Mouse (Mus musculus) frontal cortex, postnatal 36 days (tissue): ENCODE measurements around the gene Steap2.
"Not testable (repeated sequence)": the region's sequence is repeated elsewhere in the genome, so short reads cannot be mapped to it uniquely, and the experiment has no call there.

Experiments used
- DNase-seq, 2 experiments: peaks; one replicate each; pipeline ENCODE4 v3.0.0; 2022; ENCODE audit warnings: low spot score in 2 of 2

Steap2 gene

GRCm38 (mm10) chr5:5693956-5694653, at the start of gene Steap2:
TSS of gene Steap2 (minus strand) at chr5:5694578.
- DNase-seq, result peak; percentile 12 to 27

- DNase-seq, result no peak
Measured at GRCm38 (mm10) chr5:5734445-5734844, 40.1 kb upstream of the Steap2 start.

- DNase-seq, result no peak
Measured at GRCm38 (mm10) chr5:5732858-5733257, 38.5 kb upstream of the Steap2 start.

GRCm38 (mm10) chr5:5732208-5732607, 37.8 kb upstream of the Steap2 start:
- DNase-seq, result no peak

- DNase-seq, result no peak
Measured at GRCm38 (mm10) chr5:5729904-5730303, 35.5 kb upstream of the Steap2 start.

GRCm38 (mm10) chr5:5722217-5722616, 27.8 kb upstream of the Steap2 start:
- no peak for DNase-seq

- peak in 1 of 2 experiments; percentile 17 for DNase-seq
Measured at GRCm38 (mm10) chr5:5711032-5711431, 16.7 kb upstream of the Steap2 start.

- no peak for DNase-seq
Measured at GRCm38 (mm10) chr5:5707341-5708278, 13.2 kb upstream of the Steap2 start.

- no peak for DNase-seq
Measured at GRCm38 (mm10) chr5:5705019-5705418, 10.6 kb upstream of the Steap2 start.

GRCm38 (mm10) chr5:5700386-5700785, 6.0 kb upstream of the Steap2 start:
- DNase-seq, result no peak

- no peak for DNase-seq
Measured at GRCm38 (mm10) chr5:5698830-5699229, 4.5 kb upstream of the Steap2 start.

- no peak for DNase-seq
Measured at GRCm38 (mm10) chr5:5695401-5695942, 1.1 kb upstream of the Steap2 start.

GRCm38 (mm10) chr5:5693541-5693955, 830 bp downstream of the Steap2 start:
- DNase-seq, result peak in 1 of 2 experiments; percentile 8

- DNase-seq, result no peak
Measured at GRCm38 (mm10) chr5:5692167-5692738, 2.1 kb downstream of the Steap2 start.

- DNase-seq, result no peak
Measured at GRCm38 (mm10) chr5:5688945-5689540, 5.3 kb downstream of the Steap2 start.

GRCm38 (mm10) chr5:5688228-5688627, 6.2 kb downstream of the Steap2 start:
- DNase-seq, result no peak

GRCm38 (mm10) chr5:5686973-5687372, 7.4 kb downstream of the Steap2 start:
- no peak for DNase-seq

GRCm38 (mm10) chr5:5684946-5685345, 9.4 kb downstream of the Steap2 start:
- not testable (repeated sequence) for DNase-seq

GRCm38 (mm10) chr5:5683292-5683691, 11.1 kb downstream of the Steap2 start:
- no peak for DNase-seq

- no peak for DNase-seq
Measured at GRCm38 (mm10) chr5:5679459-5679858, 14.9 kb downstream of the Steap2 start.

- DNase-seq, result no peak
Measured at GRCm38 (mm10) chr5:5676082-5676481, 18.3 kb downstream of the Steap2 start.

GRCm38 (mm10) chr5:5668920-5669319, 25.5 kb downstream of the Steap2 start:
- DNase-seq, result no peak
